Mouse (Mus musculus) v-Abl transformed pro-B cells (cell line): ENCODE measurements at regions not wholly inside any gene's neighbourhood (a gene's known extent, or its start where the extent isn't known, plus 50 kb on each side); places are given as distances from the start of the nearest gene placed in this dataset.

Source experiments
- in situ Hi-C, 2 experiments: fragments of 400-800 bp; cut with MboI; formaldehyde crosslinking; loops; one replicate each; pipeline ENCODE4 v1.15.1; 2025; ENCODE audit not compliant: unreplicated experiment in 2 of 2

GRCm38 (mm10) chr16:50002456-50002788 lies 202.1 kb downstream of the Cd47 start:
- in situ Hi-C loops, result no loop called here

GRCm38 (mm10) chr16:50009046-50009445 lies 208.7 kb downstream of the Cd47 start:
- in situ Hi-C loops, result no loop called here

GRCm38 (mm10) chr16:50009542-50009941 lies 209.2 kb downstream of the Cd47 start:
- in situ Hi-C loops, result no loop called here

GRCm38 (mm10) chr16:50010074-50010473 lies 209.7 kb downstream of the Cd47 start:
- in situ Hi-C loops, result no loop called here

GRCm38 (mm10) chr16:50010532-50010971 lies 210.2 kb downstream of the Cd47 start:
- in situ Hi-C loops, result no loop called here

GRCm38 (mm10) chr16:50023885-50024284 lies 223.6 kb downstream of the Cd47 start:
- in situ Hi-C loops, result no loop called here

- in situ Hi-C loops, result loop anchor here in 1 of 2 experiments (25.0 kb wide), 3 partner anchors 364 to 1039 kb away; partner anchors contain the start of genes Cip2a and Dzip3
Observed at GRCm38 (mm10) chr16:50026100-50026884, 226.0 kb downstream of the Cd47 start.

- in situ Hi-C loops, result loop anchor here in 1 of 2 experiments (25.0 kb wide), 3 partner anchors 365 to 1040 kb away; partner anchors contain the start of genes Cip2a and Dzip3
Observed at GRCm38 (mm10) chr16:50027189-50027588, 226.9 kb downstream of the Cd47 start.

GRCm38 (mm10) chr16:50029711-50030110 lies 229.4 kb downstream of the Cd47 start:
- in situ Hi-C loops, result loop anchor here in 1 of 2 experiments (25.0 kb wide), 3 partner anchors 367 to 1042 kb away; partner anchors contain the start of genes Cip2a and Dzip3

GRCm38 (mm10) chr16:50030355-50030754 lies 230.0 kb downstream of the Cd47 start:
- in situ Hi-C loops, result loop anchor here in 1 of 2 experiments (25.0 kb wide), 3 partner anchors 368 to 1043 kb away; partner anchors contain the start of genes Cip2a and Dzip3

- in situ Hi-C loops, result loop anchor here in 1 of 2 experiments (25.0 kb wide), 3 partner anchors 369 to 1044 kb away; partner anchors contain the start of genes Cip2a and Dzip3
Observed at GRCm38 (mm10) chr16:50030905-50031369, 230.6 kb downstream of the Cd47 start.

- in situ Hi-C loops, result loop anchor here in 1 of 2 experiments (25.0 kb wide), 3 partner anchors 370 to 1045 kb away; partner anchors contain the start of genes Cip2a and Dzip3
Observed at GRCm38 (mm10) chr16:50032798-50033197, 232.5 kb downstream of the Cd47 start.

GRCm38 (mm10) chr16:50036296-50036734 lies 236.0 kb downstream of the Cd47 start:
- in situ Hi-C loops, result loop anchor here in 1 of 2 experiments (25.0 kb wide), 3 partner anchors 374 to 1049 kb away; partner anchors contain the start of genes Cip2a and Dzip3

- in situ Hi-C loops, result loop anchor here (10.0 to 25.0 kb wide), 8 partner anchors 169 to 1057 kb away; partner anchors contain the start of genes Cip2a (in 1 of the 2) and Dzip3 (in 1 of the 2)
Observed at GRCm38 (mm10) chr16:50044103-50044502, 243.8 kb downstream of the Cd47 start.

GRCm38 (mm10) chr16:50045552-50046547 lies 245.5 kb downstream of the Cd47 start:
- in situ Hi-C loops, result loop anchor here (5.0 to 25.0 kb wide), 9 partner anchors 171 to 1059 kb away; partner anchors contain the start of genes Cip2a (in 1 of the 2) and Dzip3 (in 1 of the 2)

- in situ Hi-C loops, result no loop called here
Observed at GRCm38 (mm10) chr16:50063540-50063939, 263.2 kb downstream of the Cd47 start.

GRCm38 (mm10) chr16:50065336-50066082 lies 265.2 kb downstream of the Cd47 start:
- in situ Hi-C loops, result no loop called here

GRCm38 (mm10) chr16:50069033-50069432 lies 268.7 kb downstream of the Cd47 start:
- in situ Hi-C loops, result no loop called here

GRCm38 (mm10) chr16:50070728-50071127 lies 270.4 kb downstream of the Cd47 start:
- in situ Hi-C loops, result no loop called here
